Mouse (Mus musculus): ENCODE results near the gene Mrpl34. TPM values are rescaled to one million over a fixed set of nuclear protein-coding genes. Genes with fewer than 3 reads are reported as not detected.

The Mrpl34 gene
- total RNA-seq, 2 experiments from 2014 or later, result 34.7 to 39.7 TPM

DNA sequence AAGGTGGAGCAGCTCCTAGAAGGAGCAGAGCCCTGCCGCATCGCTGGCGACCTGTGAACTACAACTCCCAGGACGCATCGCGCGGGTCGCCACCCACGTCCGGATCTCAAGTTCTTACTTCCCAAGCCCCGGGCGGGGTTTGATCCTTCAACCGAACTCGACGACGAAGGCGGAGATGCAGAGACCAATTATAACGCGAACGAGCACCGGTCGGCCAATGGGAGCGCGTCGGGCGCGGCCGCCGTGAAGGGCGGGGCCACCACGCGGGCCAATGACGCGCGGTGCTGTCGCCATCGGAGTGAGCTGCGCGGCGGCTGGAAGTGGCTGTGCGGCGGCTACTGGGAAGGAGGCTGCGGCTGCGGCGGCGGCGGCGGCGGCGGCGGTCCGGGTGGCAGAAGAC is 4.2 kb downstream of the Mrpl34 start, which contains the start of gene Dda1:
Gene Dda1, plus strand, starts transcription at position 284 of the 400 bp plus-strand sequence.
- peak; percentile 92 for DNase-seq

DNA sequence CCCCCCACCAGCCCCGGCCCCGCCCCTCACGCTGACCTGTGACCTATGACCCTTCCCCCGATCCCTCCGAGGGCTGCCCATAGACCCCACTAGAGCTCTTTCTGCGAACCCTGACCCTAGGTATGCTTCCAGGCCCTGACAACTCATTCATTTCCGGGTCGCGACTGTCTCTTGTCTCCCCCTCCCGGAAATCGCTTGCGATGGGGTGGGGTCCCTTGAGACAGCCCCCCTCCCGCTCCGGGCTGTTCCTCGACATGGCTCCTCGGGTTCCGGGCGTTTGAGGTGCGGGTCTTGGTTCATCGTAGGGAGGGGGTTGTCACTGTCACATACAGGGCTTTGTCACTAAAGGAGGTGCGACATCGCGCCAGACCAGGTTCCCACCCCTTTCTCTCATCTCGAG is 4.7 kb downstream of the Mrpl34 start:
- DNase-seq, result peak; percentile 60

DNA sequence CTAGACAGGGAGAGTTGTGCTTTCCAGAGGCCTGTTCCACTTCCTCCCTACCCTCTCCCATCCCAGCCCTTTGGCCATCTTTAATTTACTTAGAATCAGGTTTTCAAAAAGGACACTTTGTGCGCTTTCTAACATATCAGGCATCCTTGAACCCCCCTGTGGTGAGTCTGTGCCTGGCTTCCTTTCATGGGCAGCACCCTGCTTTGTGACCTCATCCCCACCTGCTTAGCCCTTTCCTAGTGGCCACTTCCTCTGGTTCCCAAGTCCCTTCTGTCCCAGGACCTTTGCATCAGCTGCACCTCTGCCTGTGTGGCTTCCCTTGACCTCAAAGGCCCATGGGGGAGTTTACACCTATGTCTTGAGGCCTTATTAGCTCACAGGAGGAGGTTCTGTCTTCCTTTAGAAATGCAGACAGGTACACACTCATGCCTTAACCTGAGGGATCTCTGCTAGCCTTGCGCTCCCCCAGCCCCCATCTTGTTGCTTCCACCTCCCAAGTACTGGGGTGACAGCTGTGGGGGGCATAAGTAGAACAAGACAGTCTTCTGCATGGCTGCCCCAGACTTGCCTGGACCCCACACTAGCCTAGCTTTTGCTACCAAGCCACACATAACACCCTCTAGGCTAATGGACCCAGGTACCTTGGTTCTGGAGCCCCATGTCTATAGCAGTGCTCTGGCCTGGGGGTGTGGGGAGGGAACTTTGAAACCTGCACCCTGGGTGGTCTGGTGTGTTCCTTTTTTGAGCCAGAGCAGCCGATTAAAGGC is 5.6 kb downstream of the Mrpl34 start:
- DNase-seq, result no peak

DNA sequence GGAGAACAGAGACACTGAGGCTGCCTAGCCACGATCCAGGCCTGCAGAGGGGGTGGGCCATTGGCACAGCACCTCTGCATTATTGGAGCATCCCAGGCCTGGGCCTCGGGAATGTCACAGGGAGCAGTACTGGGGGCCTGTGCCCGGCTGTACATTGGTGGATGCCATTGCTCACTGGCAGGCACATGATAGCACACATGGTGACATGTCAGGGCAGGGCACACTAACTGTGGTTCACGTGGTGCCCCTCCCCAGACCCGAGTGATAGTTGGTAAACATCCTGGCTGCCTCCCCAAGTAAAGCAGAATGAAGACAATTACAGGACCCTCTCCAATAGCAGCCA is 6.1 kb downstream of the Mrpl34 start:
- DNase-seq, result no peak

DNA sequence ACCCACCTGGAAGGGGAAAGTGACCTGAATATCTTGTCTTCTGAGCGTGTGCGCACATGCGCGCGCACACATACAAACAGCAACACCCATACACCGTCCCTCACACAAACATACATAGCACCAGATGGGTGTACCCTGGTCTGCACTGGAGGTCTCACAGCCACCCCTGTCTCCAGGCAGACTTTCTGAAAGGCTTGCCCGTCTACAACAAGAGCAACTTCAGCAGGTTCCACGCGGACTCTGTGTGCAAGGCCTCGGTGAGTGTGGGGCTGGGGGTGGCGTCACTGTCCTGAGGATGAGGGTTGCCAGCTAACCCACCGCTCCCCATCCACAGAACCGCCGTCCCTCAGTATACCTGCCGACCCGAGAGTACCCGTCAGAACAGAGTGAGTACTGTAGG is 7.1 kb downstream of the Mrpl34 start:
- no peak for DNase-seq

DNA sequence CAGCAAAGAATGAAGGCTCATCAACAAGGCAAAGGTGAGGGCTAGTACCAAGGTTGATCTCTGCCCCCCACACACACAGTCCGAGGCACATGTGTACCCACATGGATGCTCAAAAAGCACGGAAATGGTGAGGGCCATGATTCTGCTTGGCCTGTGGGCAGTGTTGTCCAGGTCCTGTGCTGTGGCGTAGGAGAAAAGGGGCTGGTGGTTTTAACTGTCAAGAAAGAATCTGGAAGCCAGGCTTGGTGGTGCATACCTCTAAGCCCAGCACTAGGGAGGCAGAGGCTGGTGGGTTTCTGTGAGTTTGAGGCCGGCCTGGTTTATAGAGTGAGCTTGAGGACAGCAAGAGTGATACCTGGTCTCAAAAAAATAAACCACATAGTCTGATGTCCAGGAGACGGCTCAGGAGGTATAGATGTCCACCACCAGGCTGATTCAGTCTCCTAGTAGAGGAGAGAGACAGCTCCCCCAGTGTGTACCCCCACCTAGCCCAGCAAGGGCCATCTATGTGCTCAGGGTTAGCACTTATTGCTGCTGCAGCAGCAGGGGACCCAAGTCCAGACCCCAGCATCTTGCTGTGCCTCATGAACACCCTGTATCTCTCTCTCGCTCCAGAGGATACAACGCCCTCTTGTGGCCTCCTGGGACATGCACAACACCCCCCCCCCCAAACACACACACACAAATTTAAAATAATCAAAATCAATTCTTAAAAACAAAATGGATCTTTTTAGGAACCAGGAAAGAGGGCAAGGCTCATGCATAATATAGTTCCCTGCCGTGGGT is 8.0 kb downstream of the Mrpl34 start:
- DNase-seq, result no peak

DNA sequence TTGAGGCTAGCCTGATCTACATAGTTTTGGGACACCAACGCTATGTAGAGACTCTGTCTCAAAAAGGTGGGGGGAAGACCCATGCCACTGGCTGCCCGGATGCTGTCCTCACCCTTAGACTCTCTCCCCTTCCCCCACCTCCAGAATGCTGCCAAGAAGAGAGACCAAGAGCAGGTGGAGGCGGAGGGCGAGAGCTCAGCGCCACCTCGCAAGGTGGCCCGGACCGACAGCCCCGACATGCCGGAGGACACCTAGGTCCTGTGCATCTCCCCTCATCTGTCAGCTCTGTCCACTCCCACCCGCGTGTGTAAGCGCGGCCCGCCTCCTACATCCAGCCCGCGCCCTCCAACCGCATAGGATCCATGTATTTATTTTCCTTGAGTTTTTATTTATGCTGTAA is 9.6 kb downstream of the Mrpl34 start:
- no peak for DNase-seq

DNA sequence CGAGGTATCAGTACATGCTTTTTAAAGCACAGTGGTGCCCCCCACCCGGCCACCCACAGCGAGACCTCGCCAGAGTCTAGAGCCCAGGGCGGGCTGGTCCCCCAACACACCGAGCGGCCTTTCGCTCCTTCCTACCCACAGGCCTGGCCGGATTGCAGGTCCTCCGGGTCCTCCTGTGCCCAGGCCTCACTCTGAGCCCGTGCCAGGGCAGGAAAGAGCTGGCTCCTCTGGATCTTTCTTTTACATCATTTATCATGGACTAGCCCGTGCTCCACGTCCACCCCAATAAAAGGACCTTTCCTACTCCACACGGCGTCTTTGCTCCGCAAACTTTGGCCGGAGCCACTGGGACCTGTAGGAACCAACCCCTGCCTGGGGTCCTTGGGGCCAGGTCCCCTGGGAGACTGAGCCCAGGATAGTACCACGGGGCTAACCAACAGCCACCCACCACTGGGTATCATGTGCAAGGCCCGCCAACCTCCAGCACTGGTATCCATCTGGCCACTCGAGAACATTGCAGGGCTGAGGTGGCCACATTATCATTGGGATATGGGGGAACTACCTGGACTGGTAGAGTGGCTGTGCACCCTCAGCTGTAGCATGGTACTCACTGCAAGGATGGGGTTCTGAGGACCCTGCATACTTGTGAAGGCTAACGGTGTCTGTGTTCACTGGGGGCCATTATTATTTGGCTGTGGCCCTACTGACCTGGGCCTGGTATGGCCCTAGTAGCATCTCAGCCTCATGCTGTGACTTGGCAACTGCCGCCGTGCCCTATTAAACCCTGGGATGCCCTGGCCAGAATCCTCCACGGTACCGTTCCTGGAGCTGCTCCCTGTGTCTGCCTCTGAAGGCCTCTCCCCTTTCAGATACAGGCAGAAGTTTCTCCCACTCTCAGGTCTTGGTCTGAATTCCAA is 10.3 kb downstream of the Mrpl34 start:
- no peak for DNase-seq

DNA sequence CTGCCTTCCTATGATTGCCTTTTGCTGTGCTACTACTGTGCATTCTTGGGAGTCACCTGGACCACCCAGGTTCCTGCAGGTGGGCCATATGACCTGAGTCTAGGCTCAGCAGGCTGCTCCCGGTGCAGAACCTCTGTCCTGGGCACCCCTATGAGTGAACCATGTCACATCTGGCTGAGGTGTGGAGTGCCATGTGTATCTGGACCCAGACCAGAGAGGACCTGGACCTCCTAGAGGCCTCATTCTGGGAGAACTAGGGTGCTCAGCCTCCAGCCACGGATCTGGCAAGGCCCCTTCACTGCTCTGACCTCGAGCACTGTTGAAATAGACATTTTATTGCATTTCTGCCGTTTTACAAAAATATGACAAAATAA is 10.9 kb downstream of the Mrpl34 start:
- no peak for DNase-seq

DNA sequence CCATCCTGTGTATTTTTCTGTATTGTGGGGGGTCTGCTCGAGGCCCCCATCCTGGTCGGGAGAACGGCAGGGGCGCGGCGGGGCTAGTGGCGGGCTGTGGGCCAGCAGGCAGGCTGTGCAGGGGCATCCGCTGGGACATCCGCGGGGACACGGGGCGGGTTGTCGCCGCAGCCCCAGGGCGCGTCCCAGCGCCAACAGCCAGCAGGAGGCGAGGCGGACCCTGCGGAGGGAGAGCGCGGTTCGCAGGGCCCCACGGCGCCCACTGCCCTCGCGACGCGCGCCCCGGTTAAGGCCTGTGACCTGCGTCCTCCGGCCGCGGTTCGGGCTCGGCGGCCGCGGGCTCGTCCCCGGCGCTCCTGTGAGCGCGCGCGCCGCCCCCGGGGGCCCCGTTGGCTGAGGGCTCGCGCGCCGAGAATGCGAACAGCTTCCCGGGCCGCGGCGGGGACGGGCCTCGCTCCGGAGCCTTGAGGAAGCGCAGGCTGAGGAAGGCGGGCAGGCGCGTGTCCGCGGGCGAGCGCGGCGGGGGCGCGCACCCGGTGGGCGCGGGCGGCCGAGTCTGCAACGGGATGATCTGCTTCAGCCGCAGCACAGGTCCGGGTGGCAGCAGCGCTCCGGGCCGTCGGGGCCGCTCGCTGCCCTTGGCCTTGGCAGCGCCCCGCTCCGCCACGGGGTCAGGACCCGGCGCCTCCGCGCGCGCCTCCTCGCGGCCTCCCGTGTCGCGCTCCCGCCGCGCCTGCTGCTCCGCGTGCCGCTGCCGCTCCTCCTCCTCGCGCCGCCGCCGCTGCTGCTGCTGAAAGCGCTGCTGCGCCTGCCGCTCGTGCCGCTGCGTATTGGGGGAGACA is 11.6 kb downstream of the Mrpl34 start:
- DNase-seq, result peak; percentile 86

DNA sequence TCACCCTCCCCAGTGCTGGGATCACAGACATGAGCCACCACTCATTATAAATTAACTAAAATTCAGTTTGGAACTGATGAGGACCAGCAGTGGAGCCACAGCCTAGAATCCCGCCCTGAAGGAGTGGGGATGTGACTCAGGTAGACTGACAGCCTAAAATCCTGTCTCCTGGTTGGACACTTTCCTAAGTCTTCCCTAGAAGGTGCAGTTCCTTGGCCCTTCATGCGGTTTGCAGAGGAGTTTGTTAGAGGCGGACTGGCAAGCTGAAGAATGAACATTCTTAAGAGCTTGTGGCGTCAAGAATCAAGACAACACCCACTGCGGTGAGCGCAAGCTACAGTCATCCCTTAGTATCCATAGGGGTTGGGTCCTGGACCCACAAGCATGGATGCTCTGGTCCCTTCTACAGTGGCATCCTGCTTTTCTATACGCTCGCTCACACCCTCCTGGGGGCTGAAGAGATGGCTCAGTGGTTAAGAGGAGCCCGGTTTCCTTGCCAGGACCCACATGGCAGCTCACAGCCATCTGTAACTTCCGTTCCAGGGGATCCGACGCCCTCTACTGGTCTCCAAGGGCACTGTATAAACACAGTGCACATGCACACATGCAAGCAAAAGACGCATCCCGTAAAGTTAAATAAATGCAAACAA is 12.6 kb downstream of the Mrpl34 start:
- no peak for DNase-seq

DNA sequence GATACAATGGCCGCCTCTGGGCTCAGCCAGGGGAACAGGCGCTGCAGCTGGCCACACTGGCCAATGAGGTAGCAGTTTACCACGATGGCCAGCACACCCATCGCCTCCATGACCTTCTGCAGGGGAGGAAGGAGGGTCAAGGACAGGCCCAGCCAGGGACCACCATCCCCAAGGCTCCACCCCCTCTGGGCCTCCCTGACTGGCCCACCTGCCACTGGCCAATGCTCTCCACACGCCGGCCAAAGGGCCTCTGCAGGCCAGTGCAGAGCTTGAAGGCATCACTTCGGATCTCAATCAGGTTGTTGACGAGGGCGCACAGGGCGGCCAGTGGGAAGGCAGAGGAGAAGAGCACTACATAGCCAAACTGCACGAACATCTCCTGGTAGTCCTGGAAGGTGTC is 14.2 kb downstream of the Mrpl34 start:
- no peak for DNase-seq

DNA sequence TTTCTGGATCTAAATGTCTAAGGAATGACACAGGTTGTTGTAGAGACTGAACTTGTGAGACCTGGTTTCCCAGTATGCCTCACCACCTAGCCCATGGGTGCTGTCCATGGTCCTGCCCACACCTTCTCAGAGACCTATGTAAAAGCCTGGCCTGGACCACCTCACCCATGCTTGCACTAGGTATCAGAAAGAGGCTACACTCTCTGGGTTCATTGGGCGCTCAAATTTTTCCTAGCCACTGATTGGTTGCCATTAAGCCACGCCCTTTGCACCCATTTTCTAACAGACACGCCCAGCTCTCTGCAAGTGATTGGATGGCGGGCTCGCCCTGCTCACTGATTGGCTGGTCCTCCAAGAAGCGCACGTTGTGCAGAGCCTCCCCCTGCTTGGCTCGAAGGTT is 19.2 kb downstream of the Mrpl34 start:
- DNase-seq, result no peak

DNA sequence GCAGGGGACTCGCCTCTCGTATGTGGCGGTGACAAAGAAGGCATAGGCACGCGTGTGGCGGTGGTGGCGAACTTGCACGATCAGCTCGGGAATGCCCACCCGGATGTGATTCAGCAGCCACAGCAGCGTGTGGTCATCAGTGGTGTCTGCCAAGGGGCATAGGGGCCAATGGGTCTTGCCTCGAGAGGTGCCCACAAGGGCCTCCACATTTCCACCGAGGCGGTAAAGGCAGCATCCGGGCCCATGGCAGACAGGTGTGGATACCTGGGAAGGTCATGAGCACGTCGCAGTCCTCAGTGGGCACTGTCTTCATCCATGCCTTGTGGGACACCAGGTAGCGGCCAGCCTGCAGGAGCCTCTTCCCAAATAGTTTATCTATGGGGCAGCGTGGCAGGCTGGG is 20.0 kb downstream of the Mrpl34 start:
- DNase-seq, result no peak

DNA sequence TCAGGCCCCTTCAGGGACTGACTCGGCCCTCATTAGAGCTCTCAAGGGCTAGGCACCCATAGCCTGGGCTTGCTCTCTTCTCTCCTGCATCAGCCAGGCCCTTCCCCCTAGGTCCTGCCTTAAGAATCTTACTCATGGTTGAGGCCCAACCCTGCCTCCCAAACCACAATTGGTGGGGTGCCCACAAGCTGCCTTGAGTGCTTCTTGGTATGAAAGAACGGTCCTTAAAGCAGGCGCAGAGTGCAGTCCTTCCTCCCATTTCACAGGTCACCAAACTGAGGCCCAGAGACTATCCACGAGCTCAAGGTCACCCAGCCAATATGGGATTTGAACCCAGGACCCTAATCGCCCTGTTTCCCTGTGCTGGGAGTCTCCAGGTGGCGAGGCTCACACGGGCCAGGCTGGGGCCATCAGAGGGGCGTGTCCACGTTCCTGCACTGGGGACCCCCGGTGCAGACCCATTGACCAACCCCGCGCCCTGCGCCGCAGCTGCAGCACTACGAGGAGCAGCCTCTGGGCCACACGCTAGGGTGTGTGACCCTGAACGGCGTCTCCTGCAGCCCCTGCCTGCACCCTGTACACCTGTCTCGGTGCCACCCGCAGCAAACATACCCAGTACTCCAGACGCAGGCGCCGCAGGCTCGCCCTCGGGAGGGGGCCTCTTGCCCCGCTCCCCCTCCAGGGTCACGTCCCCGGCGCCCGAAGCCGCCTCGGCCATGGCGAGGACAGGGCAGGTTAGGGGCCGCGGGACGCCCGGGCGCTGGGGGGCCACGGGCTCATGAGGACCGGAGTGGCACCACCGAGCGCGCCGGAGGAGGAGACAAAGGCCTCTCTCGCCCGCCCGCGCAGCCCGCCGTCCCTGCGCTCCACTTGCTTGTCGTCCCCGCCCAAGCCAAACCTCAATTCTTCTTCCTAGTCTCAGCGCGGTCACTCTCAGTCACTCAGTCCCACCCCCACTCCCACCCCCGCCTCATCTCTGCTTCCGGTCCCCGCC is 20.7 kb downstream of the Mrpl34 start, which contains the start of gene Ano8:
Gene Ano8, minus strand, starts transcription at position 822 of the 994 bp plus-strand sequence.
- peak; percentile 79 for DNase-seq

DNA sequence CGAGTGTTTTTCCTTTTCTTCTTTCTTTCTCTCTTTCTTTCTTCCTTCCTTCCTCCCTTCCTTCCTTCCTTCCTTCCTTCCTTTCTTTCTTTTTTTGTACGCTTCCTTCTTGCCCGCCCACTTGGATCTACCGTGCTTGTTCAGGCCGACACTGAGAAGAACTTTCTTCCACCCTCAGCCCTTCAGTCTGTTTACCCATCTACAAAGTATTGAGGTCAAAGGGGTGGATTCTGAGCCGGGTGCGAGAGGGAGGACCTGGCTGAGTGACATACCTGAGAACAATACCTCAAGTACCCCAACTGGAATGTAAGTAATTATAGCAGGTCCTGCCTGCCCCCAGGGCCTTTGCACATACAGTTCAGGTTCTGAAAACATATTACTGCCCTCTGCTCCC is 21.4 kb downstream of the Mrpl34 start:
- DNase-seq, result no peak

DNA sequence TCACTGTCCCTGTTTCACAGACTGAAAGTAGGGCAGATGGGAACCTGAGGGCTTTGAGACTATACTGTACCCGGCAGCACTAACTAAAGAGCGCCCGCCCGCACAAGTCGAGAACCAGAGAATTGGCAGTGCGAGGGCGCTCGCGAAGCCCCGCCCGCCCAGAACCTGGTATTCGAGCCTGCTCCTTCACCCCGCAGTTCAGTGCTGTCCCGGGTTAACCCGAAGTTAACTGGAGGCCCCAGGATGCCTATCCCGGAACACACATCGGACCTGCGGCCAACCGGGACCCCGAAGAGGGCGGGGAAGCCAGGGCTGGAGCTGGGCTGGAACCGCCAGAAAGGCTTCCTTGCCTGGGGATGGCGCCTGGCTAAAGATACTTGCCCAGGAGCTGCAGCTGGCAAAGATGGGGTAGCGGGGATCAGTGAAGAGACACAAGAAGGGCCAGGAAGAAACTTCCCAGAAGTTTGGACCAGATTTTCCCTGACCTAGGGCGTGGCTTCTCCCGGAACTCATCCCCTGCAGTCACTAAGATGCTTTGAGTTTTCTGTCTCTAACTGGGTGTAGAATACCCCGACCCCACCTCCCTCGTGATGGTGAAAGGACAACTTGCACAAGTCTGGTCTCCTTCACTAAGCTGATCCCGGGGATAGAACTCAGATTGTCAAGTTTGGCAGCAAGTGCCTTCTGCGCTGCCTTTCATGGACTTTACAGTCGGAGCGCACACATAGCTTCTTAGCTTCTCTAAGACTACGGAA is 23.1 kb downstream of the Mrpl34 start, which contains the start of gene Gtpbp3:
Gene Gtpbp3, plus strand, starts transcription at position 413 of the 755 bp plus-strand sequence.
- peak; percentile 81 for DNase-seq

DNA sequence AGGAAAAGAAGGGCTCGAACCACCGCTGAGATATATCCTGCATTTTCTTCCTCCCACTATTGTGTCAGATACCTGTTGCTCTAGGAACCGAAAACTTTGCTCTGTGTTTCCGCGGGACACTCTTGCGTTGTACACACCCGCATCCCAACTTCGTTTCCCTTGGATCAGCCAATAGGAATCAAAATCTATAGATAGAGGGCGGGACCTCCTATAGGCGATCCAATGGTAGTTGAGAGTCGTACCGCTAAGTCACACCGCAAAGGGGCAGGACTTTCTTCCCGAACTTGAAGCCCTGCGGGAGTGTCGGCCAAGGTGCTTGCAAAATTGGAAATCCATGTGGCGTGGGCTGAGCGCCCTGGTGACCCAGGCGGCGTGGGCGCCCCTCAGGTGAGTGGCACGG is 23.7 kb downstream of the Mrpl34 start:
- DNase-seq, result peak; percentile 76

DNA sequence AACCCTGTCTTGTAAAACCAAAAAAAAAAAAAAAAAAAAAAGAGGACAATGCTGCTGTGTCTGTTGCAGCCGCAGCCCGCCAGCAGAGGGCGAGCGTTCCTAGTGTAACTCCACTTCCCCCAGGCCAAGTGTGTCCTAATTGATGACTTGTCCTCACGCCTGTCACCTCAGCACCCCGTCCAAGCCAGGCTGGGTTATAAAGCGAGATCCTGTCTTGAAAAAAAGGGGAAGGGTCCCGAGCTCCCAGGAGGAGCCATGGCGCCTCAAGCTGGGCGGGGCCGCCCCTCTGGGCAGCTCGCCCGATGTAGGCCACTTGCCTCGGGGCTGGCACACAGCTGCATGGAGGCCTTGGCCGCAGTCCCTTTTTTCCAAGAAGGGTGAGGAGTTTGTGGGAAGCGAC is 30.3 kb downstream of the Mrpl34 start:
- DNase-seq, result peak; percentile 89
